Mouse (Mus musculus): ENCODE measurements around the gene Tanc2. TPM values are rescaled to one million over a fixed set of nuclear protein-coding genes. Genes with fewer than 3 reads are reported as not detected.

Tanc2 gene
- total RNA-seq, 1 experiment from 2014 or later, result 3.3 TPM

GRCm38 (mm10) chr11:105943133-105944102 lies 353.6 kb downstream of the Tanc2 start:
- ATAC-seq (ENCODE audit: extremely low read depth, insufficient number of reproducible peaks, low FRiP score, poor library complexity, severe bottlenecking), result no peak

- no peak for ATAC-seq (ENCODE audit: extremely low read depth, insufficient number of reproducible peaks, low FRiP score, poor library complexity, severe bottlenecking)
These were observed 354.4 kb downstream of the Tanc2 start for GRCm38 (mm10) chr11:105944126-105944621.

- no peak for ATAC-seq (ENCODE audit: extremely low read depth, insufficient number of reproducible peaks, low FRiP score, poor library complexity, severe bottlenecking)
These were observed 355.2 kb downstream of the Tanc2 start for GRCm38 (mm10) chr11:105944770-105945672.

GRCm38 (mm10) chr11:105946694-105947154 lies 356.9 kb downstream of the Tanc2 start:
- ATAC-seq (ENCODE audit: extremely low read depth, insufficient number of reproducible peaks, low FRiP score, poor library complexity, severe bottlenecking), result no peak

GRCm38 (mm10) chr11:105948255-105948654 lies 358.5 kb downstream of the Tanc2 start:
- ATAC-seq (ENCODE audit: extremely low read depth, insufficient number of reproducible peaks, low FRiP score, poor library complexity, severe bottlenecking), result no peak

- no peak for ATAC-seq (ENCODE audit: extremely low read depth, insufficient number of reproducible peaks, low FRiP score, poor library complexity, severe bottlenecking)
These were observed 360.7 kb downstream of the Tanc2 start for GRCm38 (mm10) chr11:105950519-105950918.

GRCm38 (mm10) chr11:105951601-105952044 lies 361.8 kb downstream of the Tanc2 start:
- no peak for ATAC-seq (ENCODE audit: extremely low read depth, insufficient number of reproducible peaks, low FRiP score, poor library complexity, severe bottlenecking)

- no peak for ATAC-seq (ENCODE audit: extremely low read depth, insufficient number of reproducible peaks, low FRiP score, poor library complexity, severe bottlenecking)
These were observed 362.3 kb downstream of the Tanc2 start for GRCm38 (mm10) chr11:105952111-105952510.

GRCm38 (mm10) chr11:105952911-105953386 lies 363.2 kb downstream of the Tanc2 start, which contains the start of gene Cyb561:
Cyb561 (minus strand) TSS chr11:105953336.
- no peak for ATAC-seq (ENCODE audit: extremely low read depth, insufficient number of reproducible peaks, low FRiP score, poor library complexity, severe bottlenecking)

GRCm38 (mm10) chr11:105953402-105953801 lies 363.6 kb downstream of the Tanc2 start:
- no peak for ATAC-seq (ENCODE audit: extremely low read depth, insufficient number of reproducible peaks, low FRiP score, poor library complexity, severe bottlenecking)

GRCm38 (mm10) chr11:105955815-105956430 lies 366.1 kb downstream of the Tanc2 start:
- ATAC-seq (ENCODE audit: extremely low read depth, insufficient number of reproducible peaks, low FRiP score, poor library complexity, severe bottlenecking), result no peak

GRCm38 (mm10) chr11:105957501-105957900 lies 367.7 kb downstream of the Tanc2 start:
- no peak for ATAC-seq (ENCODE audit: extremely low read depth, insufficient number of reproducible peaks, low FRiP score, poor library complexity, severe bottlenecking)

- no peak for ATAC-seq (ENCODE audit: extremely low read depth, insufficient number of reproducible peaks, low FRiP score, poor library complexity, severe bottlenecking)
These were observed 368.8 kb downstream of the Tanc2 start for GRCm38 (mm10) chr11:105958566-105958965.

- no peak for ATAC-seq (ENCODE audit: extremely low read depth, insufficient number of reproducible peaks, low FRiP score, poor library complexity, severe bottlenecking)
These were observed 369.6 kb downstream of the Tanc2 start for GRCm38 (mm10) chr11:105959355-105959754.

- no peak for ATAC-seq (ENCODE audit: extremely low read depth, insufficient number of reproducible peaks, low FRiP score, poor library complexity, severe bottlenecking)
These were observed 374.9 kb downstream of the Tanc2 start for GRCm38 (mm10) chr11:105964691-105965090.

GRCm38 (mm10) chr11:105966288-105966687 lies 376.5 kb downstream of the Tanc2 start:
- ATAC-seq (ENCODE audit: extremely low read depth, insufficient number of reproducible peaks, low FRiP score, poor library complexity, severe bottlenecking), result no peak

- ATAC-seq (ENCODE audit: extremely low read depth, insufficient number of reproducible peaks, low FRiP score, poor library complexity, severe bottlenecking), result no peak
These were observed 378.2 kb downstream of the Tanc2 start, which contains the start of gene Ace for GRCm38 (mm10) chr11:105967741-105968574. Ace (plus strand) TSS chr11:105967945.

- no peak for ATAC-seq (ENCODE audit: extremely low read depth, insufficient number of reproducible peaks, low FRiP score, poor library complexity, severe bottlenecking)
These were observed 379.2 kb downstream of the Tanc2 start for GRCm38 (mm10) chr11:105968948-105969347.
